Mouse (Mus musculus): ENCODE data around the gene Gas8.
"Not testable (repeated sequence)": the region's sequence is repeated elsewhere in the genome, so short reads cannot be mapped to it uniquely, and the experiment has no call there.

Gas8 gene

DNA sequence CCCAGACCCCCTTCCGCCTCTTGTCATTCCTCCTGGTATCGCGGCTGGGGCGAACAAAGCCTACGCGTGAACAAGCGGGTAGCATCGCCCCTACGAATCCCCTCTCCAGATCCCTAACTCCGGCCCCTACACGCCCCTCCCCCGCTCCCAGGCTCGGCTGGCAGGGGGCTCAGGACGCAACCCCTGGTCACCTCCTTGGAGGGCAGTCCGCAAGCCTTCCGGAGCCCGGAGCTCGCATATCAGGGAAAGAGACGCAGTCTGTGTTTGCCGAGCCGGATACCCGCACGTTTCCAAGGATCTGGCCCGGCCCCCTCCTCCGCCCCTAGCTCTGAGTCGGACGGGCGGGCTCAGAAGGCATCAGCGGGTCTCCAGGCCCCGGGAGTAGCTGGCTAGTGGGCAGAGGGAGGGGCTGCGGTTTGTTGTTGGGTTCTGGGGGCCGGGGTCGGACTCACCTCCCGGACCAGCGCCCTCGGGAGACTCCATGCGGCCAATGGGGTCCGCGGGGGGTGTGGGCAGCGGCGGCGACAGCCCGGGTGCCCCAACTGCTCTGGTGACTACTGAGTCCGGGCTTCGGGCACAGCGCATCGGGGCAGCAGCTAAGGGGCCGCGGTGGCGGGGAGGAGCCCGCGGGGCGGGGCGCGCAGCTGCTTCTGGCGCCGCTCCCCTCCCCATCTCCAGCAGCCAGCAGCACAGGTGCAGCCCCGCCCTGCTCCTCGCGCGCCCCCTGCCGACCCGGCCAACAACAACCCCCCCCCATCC lies 3.7 kb upstream of the Gas8 start, which contains the start of gene Dbndd1:
Gene Dbndd1, minus strand, starts transcription at position 683 of the 759 bp plus-strand sequence.
- peak; percentile 88 for DNase-seq (ENCODE audit: extremely low spot score)

DNA sequence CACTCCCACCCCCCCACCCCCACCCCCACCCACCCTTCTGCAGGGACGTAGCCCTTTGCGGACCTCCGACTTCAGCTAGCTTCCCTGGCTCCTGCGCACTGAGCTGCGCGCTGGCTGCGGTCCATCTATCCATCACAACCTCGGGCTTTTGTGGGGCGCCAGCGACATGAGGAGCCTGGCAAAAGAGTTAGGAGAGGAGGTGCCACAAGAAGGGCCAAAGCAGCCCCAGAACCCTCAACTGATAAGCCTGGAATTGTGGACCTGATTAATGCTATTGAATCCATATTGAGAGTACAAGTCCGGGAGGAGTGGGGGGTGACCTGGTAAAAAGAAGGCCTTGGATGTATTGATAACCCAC lies 3.1 kb upstream of the Gas8 start:
- DNase-seq (ENCODE audit: extremely low spot score): no peak

GRCm38 (mm10) chr8:123516596-123516995 lies 2.0 kb upstream of the Gas8 start:
- DNase-seq (ENCODE audit: extremely low spot score): no peak

- no peak for DNase-seq (ENCODE audit: extremely low spot score)
Observed at GRCm38 (mm10) chr8:123518172-123518571, 462 bp upstream of the Gas8 start.

DNA sequence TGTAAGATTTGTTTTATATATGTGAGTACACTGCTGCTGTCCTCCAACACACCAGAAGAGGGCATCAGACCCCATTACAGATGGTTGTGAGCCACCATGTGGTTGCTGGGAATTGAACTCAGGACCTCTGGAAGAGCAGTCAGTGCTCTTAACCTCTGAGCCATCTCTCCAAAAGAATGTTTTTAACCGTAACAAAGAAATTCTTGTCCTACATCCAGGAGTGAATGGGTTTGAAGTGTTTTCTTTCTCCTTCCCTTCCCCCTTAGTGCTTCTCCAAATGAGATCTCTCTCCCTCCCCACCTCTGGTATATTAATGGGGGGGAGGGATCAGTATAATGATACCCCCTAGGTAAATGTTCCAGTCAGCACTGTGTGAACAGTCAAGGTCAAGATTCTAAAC lies 1.4 kb downstream of the Gas8 start:
- not testable (repeated sequence) for DNase-seq (ENCODE audit: extremely low spot score)

- no peak for DNase-seq (ENCODE audit: extremely low spot score)
Observed at GRCm38 (mm10) chr8:123527720-123528489, 9.3 kb downstream of the Gas8 start.

- DNase-seq (ENCODE audit: extremely low spot score): no peak
Observed at GRCm38 (mm10) chr8:123536242-123536989, 17.8 kb downstream of the Gas8 start.

DNA sequence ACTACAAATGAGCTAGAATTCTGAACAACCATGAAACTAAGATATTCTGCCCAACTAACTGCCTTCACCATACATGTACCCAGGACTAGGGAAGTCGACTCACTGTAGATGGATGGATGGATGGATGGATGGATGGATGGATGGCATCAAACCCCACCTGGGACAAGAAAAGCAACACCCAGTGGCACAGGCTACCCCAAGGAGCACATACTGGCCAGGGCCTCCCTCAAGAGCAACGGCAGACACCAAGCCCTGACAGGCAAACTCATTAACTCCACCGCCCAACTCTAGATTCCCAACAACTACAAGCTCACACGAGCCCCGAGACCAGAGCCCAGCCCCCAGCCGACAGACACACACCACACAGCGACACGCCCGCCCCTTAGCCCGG lies 18.4 kb downstream of the Gas8 start:
- no peak for DNase-seq (ENCODE audit: extremely low spot score)

DNA sequence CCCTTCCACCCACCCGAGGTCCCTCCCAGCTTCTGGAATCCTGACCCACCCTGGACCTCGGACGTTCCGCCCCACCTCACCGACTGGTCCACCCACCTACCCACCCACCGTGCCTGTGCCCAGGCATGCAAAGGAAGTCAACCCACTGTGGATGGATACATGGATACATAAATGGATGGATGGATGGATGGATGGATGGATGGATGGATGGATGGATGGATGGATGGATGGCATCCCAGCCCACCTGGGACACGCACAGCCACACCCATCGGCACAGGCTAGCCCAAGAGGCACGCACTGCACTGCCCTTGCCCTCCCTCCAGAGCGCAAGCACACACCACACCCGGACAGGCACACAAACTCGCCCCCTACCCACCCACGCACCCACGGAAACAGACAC lies 19.0 kb downstream of the Gas8 start:
- DNase-seq (ENCODE audit: extremely low spot score): not testable (repeated sequence)

DNA sequence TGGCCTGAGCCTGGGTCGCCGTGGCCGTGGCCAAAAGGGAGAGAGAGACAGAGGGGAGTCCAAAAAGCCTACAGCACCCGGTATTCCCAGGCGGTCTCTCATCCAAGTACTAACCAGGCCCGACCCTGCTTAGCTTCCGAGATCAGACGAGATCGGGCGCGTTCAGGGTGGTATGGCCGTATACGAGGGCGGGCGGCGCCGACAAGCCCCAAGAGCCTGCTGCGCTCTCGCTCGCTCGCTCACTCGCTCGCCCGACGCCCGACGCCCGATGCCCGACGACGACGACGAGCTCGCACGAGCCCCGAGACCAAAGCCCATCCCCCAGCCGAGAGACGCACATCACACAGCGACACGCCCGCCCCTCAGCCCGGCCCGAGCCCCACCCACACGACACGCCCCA lies 45.6 kb downstream of the Gas8 start:
- DNase-seq (ENCODE audit: extremely low spot score): not testable (repeated sequence)

- DNase-seq (ENCODE audit: extremely low spot score): not testable (repeated sequence)
Observed at GRCm38 (mm10) chr8:123575386-123575785, 56.8 kb downstream of the Gas8 start.

Measured in embryo, embryonic 9.5 days (tissue).